Mouse (Mus musculus) neural tube, embryonic 11.5 days (tissue): ENCODE results near the gene Serp2. TPM values are rescaled to one million over a fixed set of nuclear protein-coding genes. Genes with fewer than 3 reads are reported as not detected.

Experiments used
- ATAC-seq: fragments of 200-750 bp; cut with Nextera tagmentation; 2 replicates; pipeline ENCODE4 v1.8.0; 2017; ENCODE audit warnings: moderate number of reproducible peaks, mild to moderate bottlenecking, moderate TSS enrichment, moderate library complexity; ENCODE audit not compliant: insufficient read depth, low FRiP score, low TSS enrichment
- DNase-seq: peaks from one replicate; pipeline ENCODE4 v3.0.0-alpha.2; 2015; ENCODE audit warnings: low spot score
- H3K27ac ChIP-seq: fragments of 300-500 bp; sonication (generic); 2 replicates; pipeline ENCODE4 v1.5.1; 2014; ENCODE audit warnings: low read depth, mild to moderate bottlenecking, low read length
- H3K27me3 ChIP-seq: fragments of 300-500 bp; sonication (generic); 2 replicates; pipeline ENCODE4 v1.6.1; 2014; ENCODE audit warnings: mild to moderate bottlenecking, low read length, mixed read lengths; ENCODE audit not compliant: control insufficient read depth, insufficient read depth
- H3K36me3 ChIP-seq: fragments of 300-500 bp; sonication (generic); 2 replicates; pipeline ENCODE4 v1.6.1; 2014; ENCODE audit warnings: mild to moderate bottlenecking, low read length, moderate library complexity, mixed read lengths; ENCODE audit not compliant: control insufficient read depth, insufficient read depth
- H3K4me1 ChIP-seq: fragments of 300-500 bp; sonication (generic); 2 replicates; pipeline ENCODE4 v1.6.1; 2014; ENCODE audit warnings: low read length, mixed read lengths; ENCODE audit not compliant: control insufficient read depth, insufficient read depth
- H3K4me2 ChIP-seq: fragments of 300-500 bp; sonication (generic); 2 replicates; pipeline ENCODE4 v1.6.1; 2014; ENCODE audit warnings: low read depth, mild to moderate bottlenecking, moderate library complexity
- H3K4me3 ChIP-seq: fragments of 300-500 bp; sonication (generic); 2 replicates; pipeline ENCODE4 v1.5.1; 2014; ENCODE audit warnings: low read depth, low read length
- H3K9ac ChIP-seq: fragments of 300-500 bp; sonication (generic); 2 replicates; pipeline ENCODE4 v1.6.1; 2014; ENCODE audit warnings: mild to moderate bottlenecking, low read length
- H3K9me3 ChIP-seq: fragments of 300-500 bp; sonication (generic); 2 replicates; pipeline ENCODE4 v1.6.1; 2016; ENCODE audit warnings: low read length; ENCODE audit not compliant: control insufficient read depth
- WGBS: fragments of 180-500 bp; shearing (Covaris S2); extraction: QIAGEN DNeasy Blood & Tissue Kit; methylation state at CpG from one replicate; pipeline ENCODE4 v1.1.7; 2014; 5-methylcytosine and 5-hydroxymethylcytosine counted together
- polyA plus RNA-seq: library from polyadenylated mRNA; unstranded; fragments of >200 nt; fragmentation: Nextera tagmentation; extraction: Ambion mirVana; gene quantifications from 2 replicates; pipeline ENCODE4 v1.2.1, GENCODE M21; 2014

The Serp2 gene
- polyA plus RNA-seq, 1 experiment from 2014 or later = 47.1 TPM

GRCm38 (mm10) chr14:76511971-76512370 is 44.7 kb downstream of the Serp2 start:
- DNase-seq (no peak), ATAC-seq (no peak)
- Histone ChIP-seq H3K27ac (no peak overlapping the region), H3K9me3 (no peaks in the 10 kb centered on the region), H3K9ac (no peak overlapping the region), H3K4me1 (peaks cover 16% of the 10 kb centered on the region), H3K36me3 (peaks cover 3% of the 10 kb centered on the region; the same call in 1 of the 2 replicates), H3K4me2 (no peak overlapping the region), H3K4me3 (no peak overlapping the region), H3K27me3 (no peaks in the 10 kb centered on the region)
- WGBS = 93% methylated on average over 7 of the region's 7 CpGs

GRCm38 (mm10) chr14:76508701-76509100 is 48.0 kb downstream of the Serp2 start:
- no peak overlapping the region for H3K4me3 ChIP-seq
- 83% methylated on average over 10 of the region's 10 CpGs for WGBS
- H3K27me3 ChIP-seq = no peaks in the 10 kb centered on the region
- no peaks in the 10 kb centered on the region for H3K9me3 ChIP-seq
- H3K27ac ChIP-seq = no peak overlapping the region; the same call in 1 of the 2 replicates
- no peak for ATAC-seq
- H3K4me1 ChIP-seq = peaks cover 21% of the 10 kb centered on the region
- no peak overlapping the region for H3K9ac ChIP-seq
- no peak for DNase-seq
- no peak overlapping the region for H3K4me2 ChIP-seq
- peaks cover 9% of the 10 kb centered on the region; the same call in 1 of the 2 replicates for H3K36me3 ChIP-seq

- no peak for DNase-seq
- H3K36me3 ChIP-seq = peaks cover 9% of the 10 kb centered on the region; the same call in 1 of the 2 replicates
- no peak overlapping the region for H3K27ac ChIP-seq
- no peak overlapping the region for H3K4me3 ChIP-seq
- no peaks in the 10 kb centered on the region for H3K9me3 ChIP-seq
- 0 out of 2 replicates have a peak overlapping the region, but pooled peaks have one; percentile 5 for H3K4me2 ChIP-seq
- H3K4me1 ChIP-seq = peaks cover 18% of the 10 kb centered on the region
- no peak for ATAC-seq
- 92% methylated on average over 9 of the region's 9 CpGs for WGBS
- no peak overlapping the region for H3K9ac ChIP-seq
- H3K27me3 ChIP-seq = no peaks in the 10 kb centered on the region
Measured at GRCm38 (mm10) chr14:76507804-76508500, 48.7 kb downstream of the Serp2 start.

GRCm38 (mm10) chr14:76507357-76507756 is 49.3 kb downstream of the Serp2 start:
- peaks cover 9% of the 10 kb centered on the region; the same call in 1 of the 2 replicates for H3K36me3 ChIP-seq
- H3K9ac ChIP-seq = no peak overlapping the region; the same call in 1 of the 2 replicates
- ATAC-seq = no peak
- no peak for DNase-seq
- H3K27ac ChIP-seq = no peak overlapping the region
- H3K9me3 ChIP-seq = no peaks in the 10 kb centered on the region
- no peaks in the 10 kb centered on the region for H3K27me3 ChIP-seq
- peak overlapping the region; percentile 95 for H3K4me2 ChIP-seq
- H3K4me1 ChIP-seq = peaks cover 17% of the 10 kb centered on the region
- H3K4me3 ChIP-seq = no peak overlapping the region
- 94% methylated on average over 7 of the region's 7 CpGs for WGBS

- peaks cover 17% of the 10 kb centered on the region for H3K4me1 ChIP-seq
- 48% methylated on average over 27 of the region's 27 CpGs for WGBS
- no peaks in the 10 kb centered on the region for H3K27me3 ChIP-seq
- H3K9ac ChIP-seq = peak overlapping the region; percentile 97
- peak overlapping the region; percentile 55 for H3K4me3 ChIP-seq
- DNase-seq (peak; percentile 47), ATAC-seq (no peak)
- H3K36me3 ChIP-seq = peaks cover 9% of the 10 kb centered on the region; the same call in 1 of the 2 replicates
- H3K27ac ChIP-seq = peak overlapping the region; percentile 99
- peak overlapping the region; percentile 95 for H3K4me2 ChIP-seq
- no peaks in the 10 kb centered on the region for H3K9me3 ChIP-seq
Measured at GRCm38 (mm10) chr14:76506425-76507205, 50.1 kb downstream of the Serp2 start.

DNA sequence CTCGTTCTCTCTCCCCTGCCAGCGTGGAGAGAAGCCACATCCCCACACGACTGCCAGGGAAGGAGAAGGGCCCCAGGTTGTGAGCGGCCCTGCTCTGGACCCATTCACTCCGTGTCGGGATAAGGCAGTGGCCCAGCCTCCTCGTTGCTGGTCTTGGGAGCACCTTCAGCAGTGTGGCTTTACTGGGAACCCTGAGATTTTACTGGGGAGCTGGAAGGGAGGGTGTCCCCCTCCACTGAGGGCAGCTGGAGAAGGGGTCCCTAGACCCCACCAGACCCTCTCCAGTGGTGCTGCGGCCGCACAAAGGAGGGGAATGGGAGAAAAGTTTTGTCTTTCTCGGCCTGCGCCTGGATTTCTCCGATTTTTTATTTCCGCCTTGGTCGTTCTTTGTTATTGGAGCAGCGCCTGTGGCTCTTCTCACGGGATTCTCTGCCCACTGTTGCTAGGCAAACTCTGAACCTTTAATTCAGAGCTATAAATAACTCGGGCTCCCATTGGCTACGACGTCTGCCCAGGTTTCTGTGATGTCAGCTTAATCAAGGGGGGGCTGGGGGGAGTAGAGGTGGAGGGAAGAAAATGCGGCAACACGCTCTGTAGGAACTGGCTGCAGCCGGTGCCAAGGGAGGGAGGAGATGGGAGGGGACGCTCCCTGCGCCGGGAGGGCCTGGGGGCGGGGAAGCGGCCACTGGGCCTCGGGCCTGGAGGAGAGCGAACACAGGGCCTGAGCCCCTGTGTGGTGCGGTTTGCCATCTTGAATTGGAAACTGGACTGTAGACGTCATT is 51.1 kb downstream of the Serp2 start:
- H3K36me3 ChIP-seq = peaks cover 9% of the 10 kb centered on the region; the same call in 1 of the 2 replicates
- no peaks in the 10 kb centered on the region for H3K9me3 ChIP-seq
- H3K4me1 ChIP-seq = peaks cover 17% of the 10 kb centered on the region
- H3K27ac ChIP-seq = peak overlapping the region; percentile 99
- WGBS = under 1% methylated on average over 31 of the region's 31 CpGs
- H3K27me3 ChIP-seq = no peaks in the 10 kb centered on the region
- H3K9ac ChIP-seq = peak overlapping the region; percentile 97
- H3K4me2 ChIP-seq = peak overlapping the region; percentile 95
- DNase-seq = peak; percentile 95
- ATAC-seq = peak; percentile 85
- H3K4me3 ChIP-seq = peak overlapping the region; percentile 55

GRCm38 (mm10) chr14:76505101-76505438 is 51.6 kb downstream of the Serp2 start:
- Histone ChIP-seq H3K9me3 (no peaks in the 10 kb centered on the region), H3K4me1 (peaks cover 17% of the 10 kb centered on the region), H3K9ac (peak overlapping the region; percentile 97), H3K36me3 (peaks cover 9% of the 10 kb centered on the region; the same call in 1 of the 2 replicates), H3K27ac (peak overlapping the region; percentile 99), H3K27me3 (no peaks in the 10 kb centered on the region), H3K4me2 (peak overlapping the region; percentile 95), H3K4me3 (peak overlapping the region; percentile 55)
- ATAC-seq (no peak), DNase-seq (no peak)
- WGBS = 1% methylated on average over 10 of the region's 10 CpGs

- Histone ChIP-seq H3K4me1 (peaks cover 17% of the 10 kb centered on the region), H3K4me3 (peak overlapping the region; percentile 55), H3K9ac (peak overlapping the region; percentile 97), H3K4me2 (peak overlapping the region; percentile 95), H3K36me3 (peaks cover 9% of the 10 kb centered on the region; the same call in 1 of the 2 replicates), H3K27me3 (no peaks in the 10 kb centered on the region), H3K27ac (peak overlapping the region; percentile 99), H3K9me3 (no peaks in the 10 kb centered on the region)
- WGBS = 0% methylated on average over 51 of the region's 52 CpGs
- ATAC-seq (peak; percentile 90), DNase-seq (peak; percentile 98)
Measured at GRCm38 (mm10) chr14:76504121-76504737, 52.5 kb downstream of the Serp2 start.
